Mouse (Mus musculus) intestine, embryonic 15.5 days (tissue): ENCODE data around the gene Tox3. TPM values are rescaled to one million over a fixed set of nuclear protein-coding genes. Genes with fewer than 3 reads are reported as not detected.

Source experiments
- ATAC-seq: fragments of 200-750 bp; cut with Nextera tagmentation; 2 replicates; pipeline ENCODE4 v1.8.0; 2017; ENCODE audit warnings: moderate TSS enrichment, moderate library complexity
- H3K27ac ChIP-seq: fragments of 300-500 bp; sonication (generic); 2 replicates; pipeline ENCODE4 v1.5.1; 2015; ENCODE audit warnings: mild to moderate bottlenecking, inconsistent platforms
- H3K27me3 ChIP-seq: fragments of 300-500 bp; sonication (generic); replicated peaks from 2 replicates; pipeline ENCODE4 v1.6.1; 2015; ENCODE audit warnings: inconsistent platforms
- H3K36me3 ChIP-seq: fragments of 300-500 bp; sonication (generic); 2 replicates; pipeline ENCODE4 v1.6.1; 2015; ENCODE audit warnings: inconsistent platforms
- H3K4me1 ChIP-seq: fragments of 300-500 bp; sonication (generic); replicated peaks from 2 replicates; pipeline ENCODE4 v1.6.1; 2015; ENCODE audit warnings: inconsistent platforms
- H3K4me2 ChIP-seq: fragments of 300-500 bp; sonication (generic); replicated peaks from 2 replicates; pipeline ENCODE4 v1.6.1; 2015; ENCODE audit warnings: mild to moderate bottlenecking, inconsistent platforms
- H3K4me3 ChIP-seq: fragments of 300-500 bp; sonication (generic); replicated peaks from 2 replicates; pipeline ENCODE4 v1.5.1; 2015; ENCODE audit warnings: inconsistent platforms
- H3K9ac ChIP-seq: fragments of 300-500 bp; sonication (generic); 2 replicates; pipeline ENCODE4 v1.6.1; 2015; ENCODE audit warnings: inconsistent platforms
- H3K9me3 ChIP-seq: fragments of 300-500 bp; sonication (generic); 2 replicates; pipeline ENCODE4 v1.6.1; 2016; ENCODE audit warnings: inconsistent platforms
- WGBS: fragments of 180-500 bp; shearing (Covaris S2); methylation state at CpG from one replicate; pipeline ENCODE4 v1.1.7; 2015; 5-methylcytosine and 5-hydroxymethylcytosine counted together
- polyA plus RNA-seq: library from polyadenylated mRNA; unstranded; fragments of >200 nt; fragmentation: Nextera tagmentation; extraction: Ambion mirVana; gene quantifications from 2 replicates; pipeline ENCODE4 v1.2.1, GENCODE M21; 2015

The Tox3 gene
- 4.8 and 7.0 TPM in 2 replicates for polyA plus RNA-seq

DNA sequence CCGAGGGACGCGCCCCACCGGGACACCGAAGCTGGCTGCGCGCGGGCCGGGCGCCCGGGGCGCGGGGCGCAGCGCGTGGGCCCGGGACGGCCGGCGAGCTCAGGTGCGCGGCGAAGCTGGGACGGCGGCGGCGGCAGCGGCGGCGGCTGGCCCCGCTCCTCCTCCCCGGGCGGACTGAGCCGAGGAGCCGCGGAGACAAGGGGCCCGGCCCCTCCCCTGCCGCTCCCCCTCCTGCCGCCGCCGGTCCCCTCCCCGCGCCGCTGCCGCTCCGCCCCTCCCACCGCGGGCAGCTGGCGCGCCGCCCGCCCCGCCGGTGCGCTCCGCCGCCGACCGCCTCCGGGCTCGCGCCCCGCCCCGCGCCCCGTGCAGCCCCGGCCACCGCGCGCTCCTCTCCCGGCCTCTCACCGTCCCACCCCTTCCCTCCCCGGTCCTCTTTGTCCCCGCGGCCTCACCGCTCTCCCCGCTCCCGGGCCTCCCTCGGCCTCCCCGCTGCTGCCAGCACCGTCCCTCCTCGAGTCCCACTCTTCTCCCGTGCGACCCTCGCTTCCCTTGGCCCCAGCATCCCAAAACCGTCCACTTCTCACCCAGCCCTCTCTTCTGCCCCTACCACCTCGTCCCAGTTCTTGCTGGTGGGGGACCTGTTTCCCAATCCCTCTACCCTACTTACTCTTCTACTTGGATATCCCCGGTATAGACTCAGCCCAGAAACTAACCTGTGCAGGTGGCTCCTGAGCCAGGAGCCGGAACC, at the start of gene Tox3:
Gene Tox3, minus strand, starts transcription at position 166 of the 748 bp plus-strand sequence.
- Histone ChIP-seq H3K9me3 (no peaks in the 10 kb centered on the region), H3K27me3 (no peaks in the 10 kb centered on the region), H3K4me1 (peaks cover 19% of the 10 kb centered on the region; the same call in 1 of the 2 replicates), H3K27ac (peak within 1 kb of the TSS; percentile 65), H3K9ac (peak within 1 kb of the TSS; percentile 86), H3K4me2 (peak within 1 kb of the TSS; percentile 91), H3K36me3 (no peaks in the 10 kb centered on the region), H3K4me3 (peak within 1 kb of the TSS; percentile 75)
- peak; percentile 84 for ATAC-seq
- WGBS, result 5% methylated on average over 39 of the region's 89 CpGs

DNA sequence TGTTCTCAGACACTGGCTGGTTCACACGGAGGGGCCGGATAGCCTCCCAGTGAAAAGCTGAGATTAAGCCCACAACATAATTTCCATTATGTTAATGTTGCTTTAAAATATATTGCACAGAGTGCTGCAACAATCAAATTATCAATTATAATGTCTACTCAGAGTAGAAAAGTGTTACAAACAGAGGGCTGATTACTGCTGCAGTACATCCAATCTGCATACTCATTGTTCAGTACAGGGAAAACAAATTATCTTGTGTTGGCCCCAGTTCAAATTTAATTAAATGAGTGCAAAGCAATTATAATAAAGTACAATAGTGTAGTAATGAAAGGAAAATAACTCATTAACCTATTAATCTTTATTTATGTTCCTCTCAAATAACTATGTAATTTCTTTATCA, 44.5 kb upstream of the Tox3 start:
- Histone ChIP-seq H3K36me3 (no peaks in the 10 kb centered on the region), H3K9ac (no peak overlapping the region), H3K4me1 (no peaks in the 10 kb centered on the region), H3K27me3 (no peaks in the 10 kb centered on the region), H3K9me3 (no peaks in the 10 kb centered on the region), H3K4me3 (no peak overlapping the region), H3K27ac (no peak overlapping the region), H3K4me2 (no peak overlapping the region)
- no peak for ATAC-seq
- 93% methylated on average over 2 of the region's 2 CpGs for WGBS

- no peak overlapping the region for H3K4me3 ChIP-seq
- H3K27ac ChIP-seq, result no peak overlapping the region
- no peak for ATAC-seq
- H3K9me3 ChIP-seq, result no peaks in the 10 kb centered on the region
- no peak overlapping the region for H3K4me2 ChIP-seq
- 54% methylated on average over 3 of the region's 3 CpGs for WGBS
- H3K9ac ChIP-seq, result no peak overlapping the region
- no peaks in the 10 kb centered on the region for H3K36me3 ChIP-seq
- no peaks in the 10 kb centered on the region for H3K27me3 ChIP-seq
- no peaks in the 10 kb centered on the region for H3K4me1 ChIP-seq
These were observed 43.4 kb upstream of the Tox3 start for GRCm38 (mm10) chr8:90391483-90392074.

DNA sequence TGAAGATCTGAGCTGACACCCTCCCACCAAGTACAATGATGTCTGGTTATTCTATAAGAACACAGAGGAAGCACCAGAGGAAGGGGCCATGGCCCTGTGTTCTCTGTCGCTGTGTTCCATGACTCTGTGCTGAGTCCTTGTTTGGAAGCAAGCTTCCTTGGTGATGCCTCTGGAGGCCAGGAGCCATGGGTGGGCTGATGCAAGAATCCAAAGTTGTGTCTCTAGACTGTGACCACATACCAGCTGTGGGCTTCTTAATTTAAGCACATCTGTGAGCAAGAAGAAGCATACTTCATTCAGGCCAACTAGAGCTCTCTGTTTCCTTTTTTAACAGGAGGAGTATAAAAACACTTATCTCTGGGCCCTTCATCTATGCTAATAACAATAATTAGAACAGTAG, 42.7 kb upstream of the Tox3 start:
- H3K9me3 ChIP-seq, result no peaks in the 10 kb centered on the region
- H3K27me3 ChIP-seq, result no peaks in the 10 kb centered on the region
- H3K4me2 ChIP-seq, result no peak overlapping the region
- ATAC-seq, result no peak
- no peak overlapping the region for H3K4me3 ChIP-seq
- 94% methylated on average over 1 of the region's 1 CpGs for WGBS
- H3K9ac ChIP-seq, result no peak overlapping the region
- no peak overlapping the region for H3K27ac ChIP-seq
- H3K36me3 ChIP-seq, result no peaks in the 10 kb centered on the region
- no peaks in the 10 kb centered on the region for H3K4me1 ChIP-seq

- no peak overlapping the region for H3K4me2 ChIP-seq
- H3K27me3 ChIP-seq, result no peaks in the 10 kb centered on the region
- no peak overlapping the region for H3K27ac ChIP-seq
- H3K4me3 ChIP-seq, result no peak overlapping the region
- ATAC-seq, result peak; percentile 91
- no peaks in the 10 kb centered on the region for H3K4me1 ChIP-seq
- WGBS, result 74% methylated on average over 6 of the region's 6 CpGs
- no peaks in the 10 kb centered on the region for H3K36me3 ChIP-seq
- H3K9me3 ChIP-seq, result no peaks in the 10 kb centered on the region
- no peak overlapping the region for H3K9ac ChIP-seq
These were observed 30.9 kb upstream of the Tox3 start for GRCm38 (mm10) chr8:90379064-90379463.

DNA sequence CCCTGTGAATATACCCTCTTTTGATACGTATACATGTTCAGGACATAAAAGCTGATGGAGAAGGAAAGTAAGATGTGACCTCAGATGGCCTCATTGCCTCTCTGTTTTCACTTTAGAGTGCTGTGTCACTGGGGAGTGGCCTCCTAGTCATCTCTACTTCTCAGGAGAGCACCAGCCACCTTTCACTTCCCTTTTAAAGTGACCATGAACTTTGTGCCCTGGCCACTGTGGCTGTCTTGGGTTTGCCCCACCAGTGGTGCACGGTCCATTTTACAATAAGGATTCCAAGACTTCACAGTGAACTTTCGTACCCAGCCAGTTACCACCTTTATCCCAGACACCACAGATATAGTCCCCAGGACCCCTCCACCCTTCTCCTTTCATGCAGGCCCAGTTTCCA, 29.9 kb upstream of the Tox3 start:
- no peaks in the 10 kb centered on the region for H3K9me3 ChIP-seq
- H3K4me2 ChIP-seq, result no peak overlapping the region
- H3K27me3 ChIP-seq, result no peaks in the 10 kb centered on the region
- peak; percentile 43; the same call in 1 of the 2 replicates for ATAC-seq
- no peaks in the 10 kb centered on the region for H3K4me1 ChIP-seq
- 90% methylated on average over 3 of the region's 3 CpGs for WGBS
- no peaks in the 10 kb centered on the region for H3K36me3 ChIP-seq
- H3K27ac ChIP-seq, result no peak overlapping the region
- H3K9ac ChIP-seq, result no peak overlapping the region
- H3K4me3 ChIP-seq, result no peak overlapping the region

GRCm38 (mm10) chr8:90371611-90372222, 23.6 kb upstream of the Tox3 start:
- 72% methylated on average over 10 of the region's 10 CpGs for WGBS
- no peaks in the 10 kb centered on the region for H3K27me3 ChIP-seq
- H3K4me1 ChIP-seq, result 0 out of 2 replicates have a peak, but pooled peaks cover 4% of the 10 kb centered on the region
- no peak overlapping the region for H3K4me3 ChIP-seq
- no peak overlapping the region for H3K27ac ChIP-seq
- no peaks in the 10 kb centered on the region for H3K36me3 ChIP-seq
- peak; percentile 56; the same call in 1 of the 2 replicates for ATAC-seq
- no peak overlapping the region for H3K4me2 ChIP-seq
- no peak overlapping the region for H3K9ac ChIP-seq
- no peaks in the 10 kb centered on the region for H3K9me3 ChIP-seq

GRCm38 (mm10) chr8:90369876-90370275, 21.7 kb upstream of the Tox3 start:
- Histone ChIP-seq H3K27ac (no peak overlapping the region), H3K9ac (no peak overlapping the region), H3K27me3 (no peaks in the 10 kb centered on the region), H3K4me3 (no peak overlapping the region), H3K36me3 (no peaks in the 10 kb centered on the region), H3K9me3 (no peaks in the 10 kb centered on the region), H3K4me1 (0 out of 2 replicates have a peak, but pooled peaks cover 4% of the 10 kb centered on the region), H3K4me2 (no peak overlapping the region)
- ATAC-seq, result peak; percentile 71
- WGBS, result 6% methylated on average over 3 of the region's 3 CpGs

- Histone ChIP-seq H3K4me1 (no peaks in the 10 kb centered on the region), H3K27ac (no peak overlapping the region), H3K4me2 (no peak overlapping the region), H3K9ac (no peak overlapping the region), H3K27me3 (no peaks in the 10 kb centered on the region), H3K36me3 (no peaks in the 10 kb centered on the region), H3K4me3 (no peak overlapping the region), H3K9me3 (no peaks in the 10 kb centered on the region)
- 66% methylated on average over 3 of the region's 3 CpGs for WGBS
- ATAC-seq, result no peak
These were observed 8.6 kb upstream of the Tox3 start for GRCm38 (mm10) chr8:90356729-90357128.

GRCm38 (mm10) chr8:90354782-90355181, 6.6 kb upstream of the Tox3 start:
- Histone ChIP-seq H3K27ac (no peak overlapping the region), H3K9ac (no peak overlapping the region), H3K4me2 (no peak overlapping the region), H3K4me1 (no peaks in the 10 kb centered on the region), H3K36me3 (no peaks in the 10 kb centered on the region), H3K27me3 (no peaks in the 10 kb centered on the region), H3K4me3 (no peak overlapping the region), H3K9me3 (no peaks in the 10 kb centered on the region)
- 71% methylated on average over 3 of the region's 3 CpGs for WGBS
- no peak for ATAC-seq

DNA sequence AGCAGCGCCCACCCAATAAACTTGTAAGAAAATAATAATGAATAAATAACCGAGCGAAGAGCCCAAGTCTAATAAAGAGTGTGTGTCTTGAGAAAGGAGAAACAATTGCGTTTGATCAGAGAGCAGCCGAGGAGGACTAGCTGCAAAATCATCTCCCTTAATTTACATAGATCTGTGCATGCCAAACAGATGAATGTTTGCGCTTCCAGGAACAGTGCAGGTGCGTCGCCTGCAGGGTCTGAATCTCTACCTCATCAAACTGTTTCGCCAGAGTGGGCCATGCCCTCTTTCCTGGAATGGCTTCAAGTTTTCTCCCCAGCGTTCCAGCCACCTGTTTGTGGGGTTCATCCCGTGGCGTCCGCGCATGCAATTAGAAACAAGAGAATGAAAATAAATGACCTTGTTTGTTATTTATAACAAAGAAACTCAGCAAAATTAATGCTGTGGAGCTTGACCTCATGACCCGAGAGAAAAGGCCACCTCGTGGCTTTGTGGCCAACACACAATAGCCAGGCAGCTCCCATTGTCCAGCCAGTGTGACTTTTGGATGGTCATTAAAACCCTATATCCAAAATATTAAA, 5.9 kb upstream of the Tox3 start:
- 73% methylated on average over 16 of the region's 16 CpGs for WGBS
- Histone ChIP-seq H3K4me2 (no peak overlapping the region), H3K4me1 (0 out of 2 replicates have a peak, but pooled peaks cover 2% of the 10 kb centered on the region), H3K27ac (no peak overlapping the region), H3K9me3 (no peaks in the 10 kb centered on the region), H3K4me3 (no peak overlapping the region), H3K27me3 (no peaks in the 10 kb centered on the region), H3K36me3 (no peaks in the 10 kb centered on the region), H3K9ac (no peak overlapping the region)
- no peak for ATAC-seq

- Histone ChIP-seq H3K9ac (no peak overlapping the region), H3K4me1 (0 out of 2 replicates have a peak, but pooled peaks cover 5% of the 10 kb centered on the region), H3K4me3 (no peak overlapping the region), H3K27me3 (no peaks in the 10 kb centered on the region), H3K9me3 (no peaks in the 10 kb centered on the region), H3K27ac (no peak overlapping the region), H3K36me3 (no peaks in the 10 kb centered on the region), H3K4me2 (no peak overlapping the region)
- WGBS, result 75% methylated on average over 2 of the region's 2 CpGs
- ATAC-seq, result no peak
These were observed 5.4 kb upstream of the Tox3 start for GRCm38 (mm10) chr8:90353499-90353898.
